Mouse (Mus musculus) forebrain, postnatal 0 days (tissue): Measurements from ENCODE around the gene Pcbp3. TPM values are rescaled to one million over a fixed set of nuclear protein-coding genes. Genes with fewer than 3 reads are reported as not detected.

Experiments
- ATAC-seq: fragments of 200-750 bp; cut with Nextera tagmentation; 2 replicates; pipeline ENCODE4 v1.8.0; 2017; ENCODE audit warnings: mild to moderate bottlenecking, moderate library complexity
- DNase-seq: peaks from one replicate; pipeline ENCODE4 v3.0.0-alpha.2; 2015
- H3K27ac ChIP-seq: fragments of 300-500 bp; sonication (generic); 2 replicates; pipeline ENCODE4 v1.5.1; 2014; ENCODE audit warnings: low read depth, mild to moderate bottlenecking, antibody characterized with exemption, low read length, moderate library complexity, mixed read lengths
- H3K27me3 ChIP-seq: fragments of 300-500 bp; sonication (generic); 2 replicates; pipeline ENCODE4 v1.6.1; 2014; ENCODE audit warnings: mild to moderate bottlenecking, low read length, mixed read lengths; ENCODE audit not compliant: insufficient read depth
- H3K36me3 ChIP-seq: fragments of 300-500 bp; sonication (generic); 2 replicates; pipeline ENCODE4 v1.6.1; 2014; ENCODE audit warnings: mild to moderate bottlenecking, moderate library complexity; ENCODE audit not compliant: insufficient read depth
- H3K4me1 ChIP-seq: fragments of 300-500 bp; sonication (generic); 2 replicates; pipeline ENCODE4 v1.6.1; 2014; ENCODE audit warnings: antibody characterized with exemption; ENCODE audit not compliant: insufficient read depth
- H3K4me2 ChIP-seq: fragments of 300-500 bp; sonication (generic); 2 replicates; pipeline ENCODE4 v1.6.1; 2014; ENCODE audit warnings: low read depth, mild to moderate bottlenecking, moderate library complexity
- H3K4me3 ChIP-seq: fragments of 300-500 bp; sonication (generic); 2 replicates; pipeline ENCODE4 v1.5.1; 2014; ENCODE audit warnings: low read depth, low read length, mixed read lengths
- H3K9ac ChIP-seq: fragments of 300-500 bp; sonication (generic); 2 replicates; pipeline ENCODE4 v1.6.1; 2014; ENCODE audit warnings: mild to moderate bottlenecking
- H3K9me3 ChIP-seq: fragments of 300-500 bp; sonication (generic); 2 replicates; pipeline ENCODE4 v1.6.1; 2016; ENCODE audit warnings: low read length
- CTCF ChIP-seq: sonication (generic); IDR thresholded peaks from 2 replicates; pipeline ENCODE4 v1.5.1; 2016; ENCODE audit warnings: antibody characterized with exemption, control low read depth, low read depth
- WGBS: fragments of 180-500 bp; shearing (Covaris S2); extraction: QIAGEN DNeasy Blood & Tissue Kit; methylation state at CpG from one replicate; pipeline ENCODE4 v1.1.7; 2014; 5-methylcytosine and 5-hydroxymethylcytosine counted together
- polyA plus RNA-seq: library from polyadenylated mRNA; unstranded; fragments of >200 nt; fragmentation: Nextera tagmentation; extraction: Ambion mirVana; gene quantifications from 2 replicates; pipeline ENCODE4 v1.2.1, GENCODE M21; 2015
- total RNA-seq: library from RNA; depleted of rRNA; stranded (reverse); fragments of >200 nt; gene quantifications from 2 replicates; pipeline ENCODE4 v1.2.3, GENCODE M21; 2014; rRNA removed

Pcbp3 gene
- total and polyA plus RNA-seq, 2 experiments from 2014 or later = 40.4 to 78.6 TPM

DNA sequence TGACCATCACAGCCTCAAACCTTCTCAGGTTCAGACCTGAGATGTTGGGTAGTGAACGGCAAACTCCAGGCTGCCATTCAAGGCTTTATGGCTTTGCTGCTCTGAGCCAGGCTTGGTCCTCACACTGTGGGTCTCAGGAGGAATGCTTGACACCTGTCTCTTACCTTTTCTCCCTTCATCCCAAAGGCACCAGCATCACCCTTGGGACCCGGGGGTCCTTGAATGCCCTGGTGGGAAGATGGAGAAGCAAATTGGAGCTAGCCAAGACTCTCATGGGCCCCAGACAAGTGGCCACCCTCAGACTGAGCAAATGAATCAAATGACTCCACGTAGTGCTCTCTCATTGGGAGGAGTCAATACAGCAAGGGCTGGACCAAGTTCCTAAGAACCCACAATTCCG is 244.1 kb downstream of the Pcbp3 start:
- Histone ChIP-seq H3K4me2 (no peak overlapping the region), H3K36me3 (no peaks in the 10 kb centered on the region), H3K27me3 (no peaks in the 10 kb centered on the region), H3K9ac (no peak overlapping the region), H3K4me1 (no peaks in the 10 kb centered on the region), H3K9me3 (no peaks in the 10 kb centered on the region), H3K27ac (no peak overlapping the region), H3K4me3 (no peak overlapping the region)
- 89% methylated on average over 4 of the region's 4 CpGs for WGBS
- ATAC-seq (no peak), DNase-seq (no peak)
- no peak for TF ChIP-seq CTCF

- Histone ChIP-seq H3K9me3 (no peaks in the 10 kb centered on the region), H3K27ac (no peak overlapping the region), H3K9ac (no peak overlapping the region), H3K4me2 (no peak overlapping the region), H3K36me3 (no peaks in the 10 kb centered on the region), H3K4me3 (no peak overlapping the region), H3K4me1 (no peaks in the 10 kb centered on the region), H3K27me3 (no peaks in the 10 kb centered on the region)
- DNase-seq (no peak), ATAC-seq (no peak)
- WGBS = 90% methylated on average over 7 of the region's 7 CpGs
- no peak for TF ChIP-seq CTCF
Observed at GRCm38 (mm10) chr10:76717026-76717425, 244.7 kb downstream of the Pcbp3 start.

DNA sequence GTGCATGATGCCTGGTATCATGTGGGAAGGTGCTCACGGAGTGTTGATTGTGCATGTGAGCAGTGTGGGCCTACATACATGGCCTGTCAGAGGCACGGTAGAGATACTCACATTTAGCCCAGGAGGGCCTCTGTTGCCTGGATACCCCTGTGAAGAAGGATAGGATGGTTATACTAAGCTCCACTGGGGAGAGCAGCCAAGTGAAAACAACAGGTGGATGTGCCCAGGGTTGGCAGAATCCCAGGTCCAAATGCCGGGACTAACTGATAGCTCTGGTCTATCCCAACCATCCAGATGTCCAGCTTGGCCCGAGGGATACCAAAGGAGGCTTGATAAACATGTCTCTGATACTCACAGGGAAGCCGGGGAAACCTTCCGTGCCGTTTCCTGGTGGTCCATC is 247.4 kb downstream of the Pcbp3 start:
- no peaks in the 10 kb centered on the region for H3K9me3 ChIP-seq
- H3K4me2 ChIP-seq = no peak overlapping the region
- H3K36me3 ChIP-seq = no peaks in the 10 kb centered on the region
- no peak for TF ChIP-seq CTCF
- no peak overlapping the region for H3K9ac ChIP-seq
- DNase-seq (no peak), ATAC-seq (no peak; the same call in 1 of the 2 replicates)
- H3K4me1 ChIP-seq = no peaks in the 10 kb centered on the region
- WGBS = 71% methylated on average over 7 of the region's 7 CpGs
- no peak overlapping the region for H3K4me3 ChIP-seq
- no peaks in the 10 kb centered on the region for H3K27me3 ChIP-seq
- H3K27ac ChIP-seq = no peak overlapping the region

DNA sequence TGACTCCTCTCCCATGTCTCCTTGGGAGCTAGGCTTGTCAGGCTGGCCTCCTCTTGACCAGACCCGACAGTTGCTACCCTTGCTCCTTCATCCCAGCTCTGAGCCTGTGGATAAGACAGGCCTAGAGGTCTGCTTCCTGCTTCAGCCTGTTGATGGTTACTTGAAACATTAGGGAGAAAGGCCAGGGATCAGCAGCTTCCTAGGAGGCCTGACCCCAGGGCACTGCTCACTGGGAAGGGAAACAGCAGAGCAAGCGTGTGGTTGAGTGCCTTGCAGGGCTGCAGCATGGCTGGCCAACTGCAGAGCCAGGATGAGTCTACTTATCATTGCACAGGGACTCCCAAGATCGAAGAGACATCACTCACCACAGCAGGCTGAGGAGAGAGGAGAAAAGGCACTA is 249.2 kb downstream of the Pcbp3 start:
- no peak overlapping the region for H3K4me3 ChIP-seq
- H3K9ac ChIP-seq = no peak overlapping the region
- DNase-seq = no peak
- H3K4me1 ChIP-seq = no peaks in the 10 kb centered on the region
- TF ChIP-seq CTCF = no peak
- ATAC-seq = no peak
- H3K27me3 ChIP-seq = no peaks in the 10 kb centered on the region
- H3K27ac ChIP-seq = no peak overlapping the region
- no peaks in the 10 kb centered on the region for H3K36me3 ChIP-seq
- H3K9me3 ChIP-seq = no peaks in the 10 kb centered on the region
- WGBS = 81% methylated on average over 3 of the region's 3 CpGs
- no peak overlapping the region for H3K4me2 ChIP-seq

Other genes with a start within 250 kb of the Pcbp3 start
- 22.3 and 31.8 TPM in 2 replicates for gene Col6a1, start 235.7 kb downstream of the Pcbp3 start, total RNA-seq
- 14.6 and 15.9 TPM in 2 replicates for gene Col6a1, start 235.7 kb downstream of the Pcbp3 start, polyA plus RNA-seq
- gene Slc19a1, start 70.4 kb upstream of the Pcbp3 start, total RNA-seq = 24.3 and 36.7 TPM in 2 replicates
- 37.4 and 39.7 TPM in 2 replicates for gene Slc19a1, start 70.4 kb upstream of the Pcbp3 start, polyA plus RNA-seq
- gene Col18a1, start 204.7 kb upstream of the Pcbp3 start, total RNA-seq = 24.7 and 28.4 TPM in 2 replicates
- gene Col18a1, start 204.7 kb upstream of the Pcbp3 start, polyA plus RNA-seq = 11.7 and 12.6 TPM in 2 replicates